Mouse (Mus musculus) forebrain, postnatal 0 days (tissue): ENCODE data around the gene Cxcl13. TPM values are rescaled to one million over a fixed set of nuclear protein-coding genes. Genes with fewer than 3 reads are reported as not detected.

Experiments used
- ATAC-seq: fragments of 200-750 bp; cut with Nextera tagmentation; 2 replicates; pipeline ENCODE4 v1.8.0; 2017; ENCODE audit warnings: mild to moderate bottlenecking, moderate library complexity
- DNase-seq: peaks from one replicate; pipeline ENCODE4 v3.0.0-alpha.2; 2015
- H3K27ac ChIP-seq: fragments of 300-500 bp; sonication (generic); 2 replicates; pipeline ENCODE4 v1.5.1; 2014; ENCODE audit warnings: low read depth, mild to moderate bottlenecking, antibody characterized with exemption, low read length, moderate library complexity, mixed read lengths
- H3K27me3 ChIP-seq: fragments of 300-500 bp; sonication (generic); 2 replicates; pipeline ENCODE4 v1.6.1; 2014; ENCODE audit warnings: mild to moderate bottlenecking, low read length, mixed read lengths; ENCODE audit not compliant: insufficient read depth
- H3K36me3 ChIP-seq: fragments of 300-500 bp; sonication (generic); 2 replicates; pipeline ENCODE4 v1.6.1; 2014; ENCODE audit warnings: mild to moderate bottlenecking, moderate library complexity; ENCODE audit not compliant: insufficient read depth
- H3K4me1 ChIP-seq: fragments of 300-500 bp; sonication (generic); 2 replicates; pipeline ENCODE4 v1.6.1; 2014; ENCODE audit warnings: antibody characterized with exemption; ENCODE audit not compliant: insufficient read depth
- H3K4me2 ChIP-seq: fragments of 300-500 bp; sonication (generic); 2 replicates; pipeline ENCODE4 v1.6.1; 2014; ENCODE audit warnings: low read depth, mild to moderate bottlenecking, moderate library complexity
- H3K4me3 ChIP-seq: fragments of 300-500 bp; sonication (generic); 2 replicates; pipeline ENCODE4 v1.5.1; 2014; ENCODE audit warnings: low read depth, low read length, mixed read lengths
- H3K9ac ChIP-seq: fragments of 300-500 bp; sonication (generic); 2 replicates; pipeline ENCODE4 v1.6.1; 2014; ENCODE audit warnings: mild to moderate bottlenecking
- H3K9me3 ChIP-seq: fragments of 300-500 bp; sonication (generic); 2 replicates; pipeline ENCODE4 v1.6.1; 2016; ENCODE audit warnings: low read length
- CTCF ChIP-seq: sonication (generic); IDR thresholded peaks from 2 replicates; pipeline ENCODE4 v1.5.1; 2016; ENCODE audit warnings: antibody characterized with exemption, control low read depth, low read depth
- WGBS: fragments of 180-500 bp; shearing (Covaris S2); extraction: QIAGEN DNeasy Blood & Tissue Kit; methylation state at CpG from one replicate; pipeline ENCODE4 v1.1.7; 2014; 5-methylcytosine and 5-hydroxymethylcytosine counted together
- polyA plus RNA-seq: library from polyadenylated mRNA; unstranded; fragments of >200 nt; fragmentation: Nextera tagmentation; extraction: Ambion mirVana; gene quantifications from 2 replicates; pipeline ENCODE4 v1.2.1, GENCODE M21; 2015
- total RNA-seq: library from RNA; depleted of rRNA; stranded (reverse); fragments of >200 nt; gene quantifications from 2 replicates; pipeline ENCODE4 v1.2.3, GENCODE M21; 2014; rRNA removed

Gene Cxcl13
- total RNA-seq (not detected in 2 replicates), polyA plus RNA-seq (0.22 TPM in 1 of 2 replicates, not detected in the other)

- no peak within 1 kb of the TSS for H3K4me2 ChIP-seq
- no peak within 1 kb of the TSS for H3K4me3 ChIP-seq
- no peaks in the 10 kb centered on the region for H3K27me3 ChIP-seq
- no peak within 1 kb of the TSS for H3K27ac ChIP-seq
- H3K9me3 ChIP-seq = no peaks in the 10 kb centered on the region
- 65% methylated on average over 5 of the region's 5 CpGs for WGBS
- ATAC-seq = no peak
- no peaks in the 10 kb centered on the region for H3K4me1 ChIP-seq
- DNase-seq = no peak
- no peaks in the 10 kb centered on the region for H3K36me3 ChIP-seq
- TF ChIP-seq CTCF = no peak
- no peak within 1 kb of the TSS for H3K9ac ChIP-seq
Measured at GRCm38 (mm10) chr5:95956651-95957050, at the start of gene Cxcl13. Gene Cxcl13 (plus strand): TSS chr5:95956951.

GRCm38 (mm10) chr5:95911006-95911405, 45.7 kb upstream of the Cxcl13 start:
- Histone ChIP-seq H3K27ac (no peak overlapping the region), H3K9me3 (no peaks in the 10 kb centered on the region), H3K4me2 (no peak overlapping the region), H3K4me1 (no peaks in the 10 kb centered on the region), H3K27me3 (no peaks in the 10 kb centered on the region), H3K36me3 (no peaks in the 10 kb centered on the region), H3K4me3 (no peak overlapping the region), H3K9ac (no peak overlapping the region)
- TF ChIP-seq CTCF = no peak
- ATAC-seq (no peak), DNase-seq (no peak)
- WGBS = 62% methylated on average over 1 of the region's 1 CpGs

GRCm38 (mm10) chr5:95918491-95918890, 38.3 kb upstream of the Cxcl13 start:
- H3K9ac ChIP-seq = no peak overlapping the region
- no peak overlapping the region for H3K4me2 ChIP-seq
- no peak overlapping the region for H3K4me3 ChIP-seq
- H3K9me3 ChIP-seq = no peaks in the 10 kb centered on the region
- no peaks in the 10 kb centered on the region for H3K4me1 ChIP-seq
- ATAC-seq (no peak), DNase-seq (no peak)
- H3K27ac ChIP-seq = no peak overlapping the region
- H3K36me3 ChIP-seq = no peaks in the 10 kb centered on the region
- WGBS = 85% methylated on average over 6 of the region's 6 CpGs
- no peaks in the 10 kb centered on the region for H3K27me3 ChIP-seq
- TF ChIP-seq CTCF = no peak

- DNase-seq = peak; percentile 77
- Histone ChIP-seq H3K9ac (no peak overlapping the region), H3K9me3 (no peaks in the 10 kb centered on the region), H3K4me2 (no peak overlapping the region), H3K36me3 (no peaks in the 10 kb centered on the region), H3K4me3 (no peak overlapping the region), H3K27ac (no peak overlapping the region), H3K27me3 (no peaks in the 10 kb centered on the region), H3K4me1 (no peaks in the 10 kb centered on the region)
- 67% methylated on average over 6 of the region's 6 CpGs for WGBS
- peak; percentile 97 for ATAC-seq
- no peak for TF ChIP-seq CTCF
Measured at GRCm38 (mm10) chr5:95924023-95924422, 32.7 kb upstream of the Cxcl13 start.

GRCm38 (mm10) chr5:95925204-95925930, 31.4 kb upstream of the Cxcl13 start:
- Histone ChIP-seq H3K4me1 (no peaks in the 10 kb centered on the region), H3K4me3 (no peak overlapping the region), H3K36me3 (no peaks in the 10 kb centered on the region), H3K27me3 (no peaks in the 10 kb centered on the region), H3K27ac (no peak overlapping the region), H3K4me2 (no peak overlapping the region), H3K9me3 (no peaks in the 10 kb centered on the region), H3K9ac (no peak overlapping the region)
- no peak for ATAC-seq
- TF ChIP-seq CTCF = no peak
- 88% methylated on average over 10 of the region's 10 CpGs for WGBS
- DNase-seq = no peak

GRCm38 (mm10) chr5:95925931-95926263, 30.9 kb upstream of the Cxcl13 start:
- H3K4me3 ChIP-seq = no peak overlapping the region
- no peaks in the 10 kb centered on the region for H3K27me3 ChIP-seq
- H3K27ac ChIP-seq = no peak overlapping the region
- DNase-seq (no peak), ATAC-seq (no peak)
- H3K4me2 ChIP-seq = no peak overlapping the region
- no peaks in the 10 kb centered on the region for H3K9me3 ChIP-seq
- 92% methylated on average over 1 of the region's 1 CpGs for WGBS
- H3K4me1 ChIP-seq = no peaks in the 10 kb centered on the region
- H3K9ac ChIP-seq = no peak overlapping the region
- no peak for TF ChIP-seq CTCF
- no peaks in the 10 kb centered on the region for H3K36me3 ChIP-seq

- no peaks in the 10 kb centered on the region for H3K27me3 ChIP-seq
- H3K9ac ChIP-seq = no peak overlapping the region
- H3K4me2 ChIP-seq = no peak overlapping the region
- no peak for TF ChIP-seq CTCF
- H3K27ac ChIP-seq = no peak overlapping the region
- no peak overlapping the region for H3K4me3 ChIP-seq
- DNase-seq = no peak
- WGBS = 87% methylated on average over 5 of the region's 5 CpGs
- no peaks in the 10 kb centered on the region for H3K9me3 ChIP-seq
- no peak for ATAC-seq
- H3K4me1 ChIP-seq = no peaks in the 10 kb centered on the region
- H3K36me3 ChIP-seq = no peaks in the 10 kb centered on the region
Measured at GRCm38 (mm10) chr5:95935035-95935434, 21.7 kb upstream of the Cxcl13 start.
